Mouse (Mus musculus): ENCODE data around the gene Peg3. TPM values are rescaled to one million over a fixed set of nuclear protein-coding genes. Genes with fewer than 3 reads are reported as not detected.

The Peg3 gene
- polyA plus RNA-seq, 1 experiment from 2014 or later: 99.0 TPM

DNA sequence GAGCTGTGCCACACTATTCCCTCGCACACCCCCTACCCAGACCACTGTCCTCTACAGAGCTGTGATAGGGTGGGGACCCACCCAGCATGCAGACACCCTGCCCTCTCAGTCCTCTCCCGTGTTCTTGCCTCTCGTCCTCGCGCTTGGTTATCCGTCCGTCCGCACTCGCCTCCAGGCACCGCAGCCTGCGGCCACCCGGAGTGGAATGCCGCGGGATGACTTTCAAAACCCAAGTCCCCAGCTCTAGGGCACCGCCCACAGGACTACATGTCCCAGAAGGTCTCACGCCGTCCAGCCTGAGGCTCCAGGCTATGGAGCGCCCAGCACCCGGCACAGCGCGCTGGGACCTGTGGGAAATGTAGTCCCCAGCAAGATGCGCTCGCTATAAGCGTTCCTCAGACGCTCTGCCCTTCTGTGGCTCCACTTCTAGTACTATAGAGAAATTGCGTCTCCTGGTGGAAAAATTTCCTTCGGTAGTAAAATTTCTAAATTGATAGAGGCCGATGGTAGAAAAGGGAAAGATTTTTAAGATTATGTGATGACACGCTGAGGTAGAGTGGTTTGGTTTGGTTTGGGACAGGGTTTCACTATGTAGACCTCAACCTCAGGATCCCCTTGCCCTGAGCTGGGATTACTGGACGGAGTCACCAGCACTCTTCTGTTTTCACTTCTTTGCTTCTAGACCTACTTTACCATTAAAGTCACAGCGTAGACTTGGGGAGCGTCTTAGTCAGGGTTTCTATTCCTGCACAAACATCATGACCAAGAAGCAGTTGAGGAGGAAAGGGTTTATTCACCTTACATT lies 33.8 kb downstream of the Peg3 start, which contains the start of gene Zim1:
TSS of gene Zim1 (minus strand) at position 210 of the 805 bp plus-strand sequence.
- H3K9ac ChIP-seq (replicated peaks; ENCODE audit: low read length): peak within 1 kb of the TSS; percentile 14; the same call in 1 of the 2 replicates
- peak; percentile 99 for ATAC-seq (ENCODE audit: low FRiP score, low TSS enrichment)
- no peaks in the 10 kb centered on the region for H3K9me3 ChIP-seq (ENCODE audit: control insufficient read depth, low read length)
- peak within 1 kb of the TSS; percentile 67 for H3K4me2 ChIP-seq (ENCODE audit: low read length)
- H3K4me1 ChIP-seq (ENCODE audit: control insufficient read depth, insufficient read depth, low read length): no peaks in the 10 kb centered on the region
- 11% methylated on average over 32 of the region's 32 CpGs for WGBS
- H3K36me3 ChIP-seq (ENCODE audit: control insufficient read depth, insufficient read depth, low read length): no peaks in the 10 kb centered on the region
- H3K27me3 ChIP-seq (ENCODE audit: control insufficient read depth, insufficient read depth, low read length): no peaks in the 10 kb centered on the region
- no peak within 1 kb of the TSS for H3K27ac ChIP-seq (replicated peaks; ENCODE audit: low read depth, low read length)
- DNase-seq: peak; percentile 96
- H3K4me3 ChIP-seq (replicated peaks; ENCODE audit: low read depth, low read length): peak within 1 kb of the TSS; percentile 42

GRCm38 (mm10) chr7:6685511-6685910 lies 44.7 kb downstream of the Peg3 start:
- Histone ChIP-seq H3K4me2 (ENCODE audit: low read length) (no peak overlapping the region), H3K4me1 (ENCODE audit: control insufficient read depth, insufficient read depth, low read length) (no peaks in the 10 kb centered on the region), H3K36me3 (ENCODE audit: control insufficient read depth, insufficient read depth, low read length) (no peaks in the 10 kb centered on the region), H3K9ac (replicated peaks; ENCODE audit: low read length) (no peak overlapping the region), H3K9me3 (ENCODE audit: control insufficient read depth, low read length) (no peaks in the 10 kb centered on the region), H3K27me3 (ENCODE audit: control insufficient read depth, insufficient read depth, low read length) (no peaks in the 10 kb centered on the region), H3K4me3 (replicated peaks; ENCODE audit: low read depth, low read length) (no peak overlapping the region), H3K27ac (replicated peaks; ENCODE audit: low read depth, low read length) (no peak overlapping the region)
- ATAC-seq (ENCODE audit: low FRiP score, low TSS enrichment) (no peak), DNase-seq (no peak)
- WGBS: 94% methylated on average over 6 of the region's 6 CpGs

GRCm38 (mm10) chr7:6666726-6667125 lies 63.5 kb downstream of the Peg3 start:
- no peak overlapping the region for H3K9ac ChIP-seq (replicated peaks; ENCODE audit: low read length)
- H3K36me3 ChIP-seq (ENCODE audit: control insufficient read depth, insufficient read depth, low read length): no peaks in the 10 kb centered on the region
- no peaks in the 10 kb centered on the region for H3K9me3 ChIP-seq (ENCODE audit: control insufficient read depth, low read length)
- no peaks in the 10 kb centered on the region for H3K4me1 ChIP-seq (ENCODE audit: control insufficient read depth, insufficient read depth, low read length)
- no peak for ATAC-seq (ENCODE audit: low FRiP score, low TSS enrichment)
- DNase-seq: no peak
- no peaks in the 10 kb centered on the region for H3K27me3 ChIP-seq (ENCODE audit: control insufficient read depth, insufficient read depth, low read length)
- H3K4me2 ChIP-seq (ENCODE audit: low read length): no peak overlapping the region
- 89% methylated on average over 3 of the region's 3 CpGs for WGBS
- H3K4me3 ChIP-seq (replicated peaks; ENCODE audit: low read depth, low read length): no peak overlapping the region
- H3K27ac ChIP-seq (replicated peaks; ENCODE audit: low read depth, low read length): no peak overlapping the region

DNA sequence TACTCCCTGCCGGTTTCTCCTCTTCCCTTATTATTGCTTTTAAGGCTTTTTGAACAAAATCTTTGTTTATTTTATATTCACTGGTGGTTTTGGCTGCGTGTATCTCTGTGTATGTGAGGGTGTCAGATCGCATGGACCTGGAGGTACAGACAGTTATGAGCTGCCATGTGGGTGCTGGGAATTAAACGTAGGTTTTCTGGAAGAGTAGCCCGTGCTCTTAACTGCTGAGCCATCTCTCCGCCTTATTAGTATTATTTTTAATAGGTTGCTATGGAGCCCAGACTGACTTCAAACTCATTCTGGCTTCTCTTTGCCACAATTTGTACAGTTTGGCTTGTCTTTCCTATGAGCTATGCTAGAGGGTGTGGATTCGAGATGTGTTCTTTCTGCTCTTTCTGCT lies 66.8 kb downstream of the Peg3 start:
- 89% methylated on average over 7 of the region's 7 CpGs for WGBS
- H3K27me3 ChIP-seq (ENCODE audit: control insufficient read depth, insufficient read depth, low read length): no peaks in the 10 kb centered on the region
- H3K4me3 ChIP-seq (replicated peaks; ENCODE audit: low read depth, low read length): no peak overlapping the region
- no peaks in the 10 kb centered on the region for H3K36me3 ChIP-seq (ENCODE audit: control insufficient read depth, insufficient read depth, low read length)
- no peak overlapping the region for H3K9ac ChIP-seq (replicated peaks; ENCODE audit: low read length)
- no peaks in the 10 kb centered on the region for H3K4me1 ChIP-seq (ENCODE audit: control insufficient read depth, insufficient read depth, low read length)
- H3K27ac ChIP-seq (replicated peaks; ENCODE audit: low read depth, low read length): no peak overlapping the region
- no peak for ATAC-seq (ENCODE audit: low FRiP score, low TSS enrichment)
- DNase-seq: no peak
- H3K4me2 ChIP-seq (ENCODE audit: low read length): no peak overlapping the region
- H3K9me3 ChIP-seq (ENCODE audit: control insufficient read depth, low read length): no peaks in the 10 kb centered on the region

DNA sequence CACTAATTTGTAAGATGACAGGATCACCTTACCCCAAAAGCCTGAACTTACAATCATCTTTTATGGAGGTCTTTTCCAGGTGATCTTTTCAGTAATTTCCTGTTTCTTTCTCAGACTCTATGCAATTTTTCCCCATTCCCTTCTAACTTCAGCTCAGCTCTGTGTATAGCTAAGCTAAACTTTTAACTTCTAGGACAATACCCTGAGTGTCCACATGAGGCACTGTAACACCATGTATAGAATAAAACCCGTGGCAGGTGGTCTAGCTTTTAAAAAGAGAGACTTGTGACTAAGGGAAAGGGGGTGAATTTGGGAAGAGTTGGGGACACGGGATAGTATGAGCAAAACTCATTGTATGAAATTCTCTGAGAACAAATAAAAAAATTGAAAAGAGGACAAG lies 70.6 kb downstream of the Peg3 start:
- Histone ChIP-seq H3K36me3 (ENCODE audit: control insufficient read depth, insufficient read depth, low read length) (no peaks in the 10 kb centered on the region), H3K9ac (replicated peaks; ENCODE audit: low read length) (no peak overlapping the region), H3K27ac (replicated peaks; ENCODE audit: low read depth, low read length) (no peak overlapping the region), H3K4me2 (ENCODE audit: low read length) (no peak overlapping the region), H3K4me1 (ENCODE audit: control insufficient read depth, insufficient read depth, low read length) (no peaks in the 10 kb centered on the region), H3K27me3 (ENCODE audit: control insufficient read depth, insufficient read depth, low read length) (no peaks in the 10 kb centered on the region), H3K9me3 (ENCODE audit: control insufficient read depth, low read length) (no peaks in the 10 kb centered on the region), H3K4me3 (replicated peaks; ENCODE audit: low read depth, low read length) (no peak overlapping the region)
- no peak; the same call in 1 of the 2 replicates for ATAC-seq (ENCODE audit: low FRiP score, low TSS enrichment)
- peak; percentile 87 for DNase-seq
- WGBS: 16% methylated on average over 2 of the region's 2 CpGs

DNA sequence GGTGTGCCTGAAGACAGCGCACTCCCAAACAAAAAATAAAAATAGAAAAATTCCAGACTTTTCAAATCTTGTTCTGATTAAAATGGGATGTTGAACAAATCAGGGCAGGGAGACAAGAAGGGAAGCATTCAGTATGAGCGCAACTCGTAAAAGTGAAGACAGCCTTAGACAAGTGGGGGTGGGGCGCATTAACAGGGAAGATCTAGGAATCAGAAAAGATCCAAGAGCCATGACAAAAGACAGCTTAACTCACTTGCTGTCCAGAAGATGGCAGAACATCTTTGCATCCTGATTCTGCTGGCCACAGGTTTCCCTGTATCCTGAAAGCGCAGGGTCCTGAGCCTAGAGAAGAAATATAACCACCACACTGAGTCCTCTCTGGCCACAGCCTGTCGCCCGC lies 71.6 kb downstream of the Peg3 start:
- ATAC-seq (ENCODE audit: low FRiP score, low TSS enrichment) (no peak), DNase-seq (peak; percentile 0)
- Histone ChIP-seq H3K27me3 (ENCODE audit: control insufficient read depth, insufficient read depth, low read length) (no peaks in the 10 kb centered on the region), H3K9ac (replicated peaks; ENCODE audit: low read length) (no peak overlapping the region), H3K4me1 (ENCODE audit: control insufficient read depth, insufficient read depth, low read length) (no peaks in the 10 kb centered on the region), H3K9me3 (ENCODE audit: control insufficient read depth, low read length) (no peaks in the 10 kb centered on the region), H3K36me3 (ENCODE audit: control insufficient read depth, insufficient read depth, low read length) (no peaks in the 10 kb centered on the region), H3K4me3 (replicated peaks; ENCODE audit: low read depth, low read length) (no peak overlapping the region), H3K27ac (replicated peaks; ENCODE audit: low read depth, low read length) (no peak overlapping the region), H3K4me2 (ENCODE audit: low read length) (no peak overlapping the region)
- WGBS: 86% methylated on average over 7 of the region's 7 CpGs

Other genes with a start within 250 kb of the Peg3 start
- not detected in 2 replicates for gene Olfr5, start 243.5 kb downstream of the Peg3 start, polyA plus RNA-seq (2014; fragmentation: Nextera tagmentation; extraction: Ambion mirVana)
- gene Olfr1347, start 230.7 kb downstream of the Peg3 start, polyA plus RNA-seq (2014; fragmentation: Nextera tagmentation; extraction: Ambion mirVana): not detected in 2 replicates
- gene Olfr1348, start 221.7 kb downstream of the Peg3 start, polyA plus RNA-seq (2014; fragmentation: Nextera tagmentation; extraction: Ambion mirVana): not detected in 2 replicates
- not detected in 2 replicates for gene Olfr1349, start 207.5 kb downstream of the Peg3 start, polyA plus RNA-seq (2014; fragmentation: Nextera tagmentation; extraction: Ambion mirVana)
- not detected in 2 replicates for gene Olfr1350, start 165.6 kb downstream of the Peg3 start, polyA plus RNA-seq (2014; fragmentation: Nextera tagmentation; extraction: Ambion mirVana)
- gene Zim1, start 34.0 kb downstream of the Peg3 start, polyA plus RNA-seq (2014; fragmentation: Nextera tagmentation; extraction: Ambion mirVana): 4.3 and 10.4 TPM in 2 replicates
- 31.6 and 35.0 TPM in 2 replicates for gene Usp29, start 147 bp upstream of the Peg3 start, polyA plus RNA-seq (2014; fragmentation: Nextera tagmentation; extraction: Ambion mirVana)